ENCODE assay signal across 8 mouse cellular contexts in genomic region chr16:63872313-63872712, GRCm38 (mm10). TPM values are rescaled to one million over a fixed set of nuclear protein-coding genes. Genes with fewer than 3 reads are reported as not detected.
A peak's percentile ranks its signal among the peaks of the same experiment; 100 is the strongest.
DNase-seq lines count a peak whose midpoint lies in the region; ATAC-seq lines count a peak whose summit lies in the region.

No protein-coding gene starts in this region.

- 13% methylated on average over 7 of the region's 7 CpGs for WGBS in neural tube, embryonic 11.5 days
- WGBS in neural tube, embryonic 15.5 days: 12% methylated on average over 7 of the region's 7 CpGs
- WGBS in forebrain, embryonic 12.5 days: 14% methylated on average over 7 of the region's 7 CpGs

- no peak overlapping the region for H3K9ac ChIP-seq in neural tube, embryonic 11.5 days (ENCODE audit: low read length)
- no peak overlapping the region for H3K9ac ChIP-seq in neural tube, embryonic 15.5 days (replicated peaks)
- H3K9ac ChIP-seq in forebrain, embryonic 12.5 days: no peak overlapping the region

- H3K4me3 ChIP-seq in neural tube, embryonic 11.5 days (ENCODE audit: low read depth, low read length): no peak overlapping the region
- H3K4me3 ChIP-seq in neural tube, embryonic 15.5 days (replicated peaks): no peak overlapping the region
- no peak overlapping the region for H3K4me3 ChIP-seq in forebrain, embryonic 12.5 days (replicated peaks)

- H3K27me3 ChIP-seq in neural tube, embryonic 11.5 days (ENCODE audit: control insufficient read depth, insufficient read depth, low read length): no peaks in the 10 kb centered on the region
- H3K27me3 ChIP-seq in neural tube, embryonic 15.5 days (replicated peaks): no peaks in the 10 kb centered on the region
- H3K27me3 ChIP-seq in forebrain, embryonic 12.5 days: no peaks in the 10 kb centered on the region

- no peak overlapping the region for H3K27ac ChIP-seq in neural tube, embryonic 11.5 days (ENCODE audit: low read depth, low read length)
- no peak overlapping the region for H3K27ac ChIP-seq in neural tube, embryonic 15.5 days (replicated peaks)
- H3K27ac ChIP-seq in forebrain, embryonic 12.5 days: no peak overlapping the region

- H3K9me3 ChIP-seq in neural tube, embryonic 11.5 days (ENCODE audit: control insufficient read depth, low read length): no peaks in the 10 kb centered on the region
- H3K9me3 ChIP-seq in neural tube, embryonic 15.5 days (replicated peaks): no peaks in the 10 kb centered on the region
- H3K9me3 ChIP-seq in forebrain, embryonic 12.5 days: no peaks in the 10 kb centered on the region

- H3K36me3 ChIP-seq in neural tube, embryonic 11.5 days (ENCODE audit: control insufficient read depth, insufficient read depth, low read length): no peaks in the 10 kb centered on the region
- no peaks in the 10 kb centered on the region for H3K36me3 ChIP-seq in neural tube, embryonic 15.5 days
- no peaks in the 10 kb centered on the region for H3K36me3 ChIP-seq in forebrain, embryonic 12.5 days (replicated peaks)

- DNase-seq in gastrocnemius, postnatal 14 days: peak; percentile 6
- no peak for DNase-seq in gastrocnemius, postnatal 4 days (ENCODE audit: low spot score in 2 of 2)
- DNase-seq in neural tube, embryonic 11.5 days (ENCODE audit: low spot score): peak; percentile 62
- DNase-seq in brain, adult 2 months (ENCODE audit: low read depth, low spot score): peak; percentile 48
- peak; percentile 22 for DNase-seq in naive thymus-derived CD4-positive, alpha-beta T cell, adult 2 months (ENCODE audit: low read depth)
- DNase-seq in spleen, postnatal 14 days (ENCODE audit: low spot score in 2 of 2): no peak

- no peaks in the 10 kb centered on the region for H3K4me1 ChIP-seq in neural tube, embryonic 11.5 days (ENCODE audit: control insufficient read depth, insufficient read depth, low read length)
- no peaks in the 10 kb centered on the region for H3K4me1 ChIP-seq in neural tube, embryonic 15.5 days
- H3K4me1 ChIP-seq in forebrain, embryonic 12.5 days: no peaks in the 10 kb centered on the region

- peak; percentile 38; the same call in 1 of the 2 replicates for ATAC-seq in neural tube, embryonic 11.5 days (ENCODE audit: insufficient read depth, low FRiP score, low TSS enrichment)
- ATAC-seq in neural tube, embryonic 15.5 days (ENCODE audit: low FRiP score): no peak
- peak; percentile 63; the same call in 1 of the 2 replicates for ATAC-seq in forebrain, embryonic 12.5 days (ENCODE audit: low FRiP score)

- intact Hi-C loops in gastrocnemius, postnatal 14 days (cut with DNase I; ENCODE audit: low total_unique reads): loop anchor here (10.0 kb wide), 1 partner anchor 872 kb away; no protein-coding TSS in a partner anchor

- no peak overlapping the region for H3K4me2 ChIP-seq in neural tube, embryonic 11.5 days (ENCODE audit: low read depth)
- H3K4me2 ChIP-seq in neural tube, embryonic 15.5 days: no peak overlapping the region
- no peak overlapping the region for H3K4me2 ChIP-seq in forebrain, embryonic 12.5 days

RNA-seq across cellular contexts. Expression of gene Epha3, which starts 8.3 kb away (rescaled TPM):
- total RNA-seq in gastrocnemius, postnatal 14 days (2021): 1 to 10 TPM; 1.7 to 2.0 TPM
- total RNA-seq in gastrocnemius, postnatal 4 days (2021): 10 to 100 TPM in 1 of 2 experiments, 1 to 10 TPM in 1; 9.8 to 10.4 TPM
- 91.9 and 94.3 TPM in 2 replicates for polyA plus RNA-seq in neural tube, embryonic 11.5 days (2014; fragmentation: Nextera tagmentation; extraction: Ambion mirVana)
- polyA plus RNA-seq in neural tube, embryonic 15.5 days (2015; fragmentation: Nextera tagmentation; extraction: Ambion mirVana): 13.6 and 14.0 TPM in 2 replicates
- 77.3 and 86.8 TPM in 2 replicates for polyA plus RNA-seq in forebrain, embryonic 12.5 days (2016; fragmentation: Nextera tagmentation; extraction: Ambion mirVana)

Comparison
In these comparisons a context has a peak if more than half of its experiments do, and no peak if none do; other contexts are left out.
1. DNase-seq: peak in gastrocnemius, postnatal 14 days (single experiment), neural tube, embryonic 11.5 days (single experiment), brain, adult 2 months (single experiment) and naive thymus-derived CD4-positive, alpha-beta T cell, adult 2 months (single experiment); none in gastrocnemius, postnatal 4 days (0 of 2) and spleen, postnatal 14 days (0 of 2).